Comparison of ENCODE assay signal across 24 mouse cellular contexts in genomic region chr17:56929530-56929929, GRCm38 (mm10). TPM values are rescaled to one million over a fixed set of nuclear protein-coding genes. Genes with fewer than 3 reads are reported as not detected.
DNase-seq lines count a peak whose midpoint lies in the region; ATAC-seq lines count a peak whose summit lies in the region.
"Had no signal": no experiment of that assay in that cellular context is flagged by ENCODE, and none has a peak within 500 bp of the region (broad histone marks: within the 10 kb centered on the region; RNA-seq: fewer than 3 reads in every experiment).

No protein-coding gene starts in this region.

- 68% methylated on average over 1 of the region's 1 CpGs for WGBS in heart, embryonic 13.5 days
- 39% methylated on average over 1 of the region's 1 CpGs for WGBS in liver, embryonic 13.5 days (ENCODE audit: insufficient replicate concordance)
- 46% methylated on average over 1 of the region's 1 CpGs for WGBS in liver, embryonic 12.5 days (ENCODE audit: insufficient replicate concordance)

- no peak overlapping the region for H3K4me3 ChIP-seq in heart, embryonic 13.5 days
- no peak overlapping the region for H3K4me3 ChIP-seq in liver, embryonic 13.5 days (replicated peaks)
- no peak overlapping the region for H3K4me3 ChIP-seq in liver, embryonic 12.5 days
- H3K4me3 ChIP-seq: forebrain, embryonic 12.5 days; limb, embryonic 13.5 days had no signal

- H3K27me3 ChIP-seq in heart, embryonic 13.5 days (replicated peaks) = no peaks in the 10 kb centered on the region
- no peaks in the 10 kb centered on the region for H3K27me3 ChIP-seq in liver, embryonic 13.5 days
- H3K27me3 ChIP-seq in liver, embryonic 12.5 days (replicated peaks) = no peaks in the 10 kb centered on the region
- H3K27me3 ChIP-seq: forebrain, embryonic 12.5 days; limb, embryonic 13.5 days had no signal

- peaks cover 53% of the 10 kb centered on the region for H3K4me1 ChIP-seq in heart, embryonic 13.5 days
- H3K4me1 ChIP-seq in liver, embryonic 13.5 days (replicated peaks) = peaks cover 69% of the 10 kb centered on the region
- H3K4me1 ChIP-seq in liver, embryonic 12.5 days = peaks cover 65% of the 10 kb centered on the region

- H3K27ac ChIP-seq in heart, embryonic 13.5 days (replicated peaks) = peak overlapping the region; percentile 63
- H3K27ac ChIP-seq in liver, embryonic 13.5 days = peak overlapping the region; percentile 23; the same call in 1 of the 2 replicates
- no peak overlapping the region for H3K27ac ChIP-seq in liver, embryonic 12.5 days
- H3K27ac ChIP-seq: forebrain, embryonic 12.5 days; kidney, postnatal 0 days; limb, embryonic 13.5 days had no signal

- H3K9me3 ChIP-seq in heart, embryonic 13.5 days = no peaks in the 10 kb centered on the region
- no peaks in the 10 kb centered on the region for H3K9me3 ChIP-seq in liver, embryonic 13.5 days (replicated peaks)
- no peaks in the 10 kb centered on the region for H3K9me3 ChIP-seq in liver, embryonic 12.5 days (replicated peaks)
- H3K9me3 ChIP-seq: forebrain, embryonic 12.5 days; limb, embryonic 13.5 days had no signal

- no peak for DNase-seq in heart, adult 18-20 months
- DNase-seq in liver, embryonic 13.5 days = no peak
- no peak for DNase-seq in adrenal gland, adult (ENCODE audit: inconsistent age in 2 of 2, low spot score in 1 of 2)
- DNase-seq: cerebellum, adult 18-20 months; kidney, adult 18-20 months; layer of hippocampus, postnatal 36 days; lung, postnatal 14 days; retina, postnatal 1 day; thymus, postnatal 36 days had no signal

- peak overlapping the region; percentile 2; the same call in 1 of the 2 replicates for H3K9ac ChIP-seq in heart, embryonic 13.5 days
- 0 out of 2 replicates have a peak overlapping the region, but pooled peaks have one; percentile 17 for H3K9ac ChIP-seq in liver, embryonic 13.5 days
- H3K9ac ChIP-seq in liver, embryonic 12.5 days = no peak overlapping the region
- H3K9ac ChIP-seq: forebrain, embryonic 12.5 days; limb, embryonic 13.5 days had no signal

- no peak for ATAC-seq in heart, embryonic 13.5 days (ENCODE audit: extremely low read depth, insufficient number of reproducible peaks, low FRiP score, low TSS enrichment)
- no peak for ATAC-seq in liver, embryonic 13.5 days (ENCODE audit: low read depth)
- no peak for ATAC-seq in liver, embryonic 12.5 days
- peak; percentile 83 for ATAC-seq in common myeloid progenitor, adult 5-6 weeks (replicated peaks; ENCODE audit: low read depth, poor library complexity, severe bottlenecking)
- peak; percentile 63 for ATAC-seq in megakaryocyte progenitor cell, adult 5-6 weeks (replicated peaks; ENCODE audit: poor library complexity)
- ATAC-seq: CD4-positive, CD25-positive, alpha-beta regulatory T cell, adult 4 months had no signal

- no peak overlapping the region for H3K4me2 ChIP-seq in heart, embryonic 13.5 days
- H3K4me2 ChIP-seq in liver, embryonic 13.5 days = no peak overlapping the region
- H3K4me2 ChIP-seq in liver, embryonic 12.5 days = no peak overlapping the region
- H3K4me2 ChIP-seq: forebrain, embryonic 12.5 days; limb, embryonic 13.5 days; midbrain, embryonic 11.5 days had no signal

- peaks cover 25% of the 10 kb centered on the region for H3K36me3 ChIP-seq in heart, embryonic 13.5 days
- peaks cover 21% of the 10 kb centered on the region for H3K36me3 ChIP-seq in liver, embryonic 13.5 days
- H3K36me3 ChIP-seq in liver, embryonic 12.5 days = peaks cover 29% of the 10 kb centered on the region

RNA-seq across cellular contexts. Expression of gene Mllt1, which starts 5.7 kb away (rescaled TPM):
- 32.6 and 34.8 TPM in 2 replicates for polyA plus RNA-seq in heart, embryonic 13.5 days (2015; fragmentation: Nextera tagmentation; extraction: Ambion mirVana)
- total RNA-seq in heart, adult 18-20 months (2021) = 10 to 100 TPM; 24.3 to 25.9 TPM
- 11.0 and 12.1 TPM in 2 replicates for polyA plus RNA-seq in liver, embryonic 13.5 days (2015; fragmentation: Nextera tagmentation; extraction: Ambion mirVana)
- polyA plus RNA-seq in liver, embryonic 12.5 days (2016; fragmentation: Nextera tagmentation; extraction: Ambion mirVana) = 24.4 and 24.7 TPM in 2 replicates
- total RNA-seq in common myeloid progenitor, adult 5-6 weeks (2017) = 22.4 and 23.7 TPM in 2 replicates
- 15.5 and 18.2 TPM in 2 replicates for total RNA-seq in megakaryocyte progenitor cell, adult 5-6 weeks (2015)
- total RNA-seq in megakaryocyte progenitor cell, adult 5-6 weeks (2017) = 18.2 and 20.7 TPM in 2 replicates

RNA-seq across cellular contexts. Expression of gene Acer1, which starts 52.4 kb away (rescaled TPM):
- polyA plus RNA-seq in heart, embryonic 13.5 days (2015; fragmentation: Nextera tagmentation; extraction: Ambion mirVana) = 0.06 TPM in 1 of 2 replicates, not detected in the other
- total RNA-seq in heart, adult 18-20 months (2021) = not detected
- polyA plus RNA-seq in liver, embryonic 13.5 days (2015; fragmentation: Nextera tagmentation; extraction: Ambion mirVana) = not detected in 2 replicates
- not detected in 2 replicates for polyA plus RNA-seq in liver, embryonic 12.5 days (2016; fragmentation: Nextera tagmentation; extraction: Ambion mirVana)
- not detected in 2 replicates for total RNA-seq in common myeloid progenitor, adult 5-6 weeks (2017)
- not detected in 2 replicates for total RNA-seq in megakaryocyte progenitor cell, adult 5-6 weeks (2015)
- total RNA-seq in megakaryocyte progenitor cell, adult 5-6 weeks (2017) = not detected in 2 replicates
- total RNA-seq: gastrocnemius, adult 8-10 months; layer of hippocampus, adult 18-20 months; layer of hippocampus, postnatal 36 days; left cerebral cortex, postnatal 14 days had no signal
- polyA plus RNA-seq: cortical plate, adult 2 months; embryonic facial prominence, embryonic 11.5 days; forebrain, embryonic 12.5 days; hindbrain, embryonic 11.5 days; kidney, postnatal 0 days; limb, embryonic 13.5 days; midbrain, embryonic 11.5 days had no signal

RNA-seq across cellular contexts. Expression of gene 1700061G19Rik, which starts 54.3 kb away (rescaled TPM):
- polyA plus RNA-seq in heart, embryonic 13.5 days (2015; fragmentation: Nextera tagmentation; extraction: Ambion mirVana) = 0.24 and 0.37 TPM in 2 replicates
- not detected for total RNA-seq in heart, adult 18-20 months (2021)
- polyA plus RNA-seq in liver, embryonic 13.5 days (2015; fragmentation: Nextera tagmentation; extraction: Ambion mirVana) = 0.03 and 0.08 TPM in 2 replicates
- 0.08 and 0.11 TPM in 2 replicates for polyA plus RNA-seq in liver, embryonic 12.5 days (2016; fragmentation: Nextera tagmentation; extraction: Ambion mirVana)
- 0.05 TPM in 1 of 2 replicates, not detected in the other for total RNA-seq in common myeloid progenitor, adult 5-6 weeks (2017)
- 0.07 TPM in 1 of 2 replicates, not detected in the other for total RNA-seq in megakaryocyte progenitor cell, adult 5-6 weeks (2015)
- total RNA-seq in megakaryocyte progenitor cell, adult 5-6 weeks (2017) = not detected in 2 replicates
- total RNA-seq: gastrocnemius, adult 8-10 months had no signal

RNA-seq across cellular contexts. Expression of gene Acsbg2, which starts 55.3 kb away (rescaled TPM):
- polyA plus RNA-seq in heart, embryonic 13.5 days (2015; fragmentation: Nextera tagmentation; extraction: Ambion mirVana) = not detected in 2 replicates
- not detected for total RNA-seq in heart, adult 18-20 months (2021)
- not detected in 2 replicates for polyA plus RNA-seq in liver, embryonic 13.5 days (2015; fragmentation: Nextera tagmentation; extraction: Ambion mirVana)
- not detected in 2 replicates for polyA plus RNA-seq in liver, embryonic 12.5 days (2016; fragmentation: Nextera tagmentation; extraction: Ambion mirVana)
- not detected in 2 replicates for total RNA-seq in common myeloid progenitor, adult 5-6 weeks (2017)
- not detected in 2 replicates for total RNA-seq in megakaryocyte progenitor cell, adult 5-6 weeks (2015)
- not detected in 2 replicates for total RNA-seq in megakaryocyte progenitor cell, adult 5-6 weeks (2017)
- total RNA-seq: gastrocnemius, adult 8-10 months; layer of hippocampus, adult 18-20 months; layer of hippocampus, postnatal 36 days; left cerebral cortex, postnatal 14 days had no signal
- polyA plus RNA-seq: cortical plate, adult 2 months; embryonic facial prominence, embryonic 11.5 days; forebrain, embryonic 12.5 days; hindbrain, embryonic 11.5 days; kidney, postnatal 0 days; limb, embryonic 13.5 days; midbrain, embryonic 11.5 days had no signal

Comparison
In these comparisons a context has a peak if more than half of its experiments do, and no peak if none do; other contexts are left out.
1. ATAC-seq: peak in common myeloid progenitor, adult 5-6 weeks (single experiment) and megakaryocyte progenitor cell, adult 5-6 weeks (single experiment); none in heart, embryonic 13.5 days (single experiment), liver, embryonic 13.5 days (single experiment) and liver, embryonic 12.5 days (single experiment).